Mouse (Mus musculus) T-helper 17 cell (primary cell): Measurements from ENCODE around the gene Rassf4.
"Not testable (repeated sequence)": the region's sequence is repeated elsewhere in the genome, so short reads cannot be mapped to it uniquely, and the experiment has no call there.

ENCODE experiments used
- in situ Hi-C, 2 experiments: fragments of 300-600 bp; cut with MboI, MseI; formaldehyde crosslinking; loops; 1 replicate in 1 of 2; 2 replicates in 1 of 2; pipeline ENCODE4 v1.15.1; 2025; ENCODE audit warnings: high pct_unique_total_duplicates in 2 of 2

Gene Rassf4

DNA sequence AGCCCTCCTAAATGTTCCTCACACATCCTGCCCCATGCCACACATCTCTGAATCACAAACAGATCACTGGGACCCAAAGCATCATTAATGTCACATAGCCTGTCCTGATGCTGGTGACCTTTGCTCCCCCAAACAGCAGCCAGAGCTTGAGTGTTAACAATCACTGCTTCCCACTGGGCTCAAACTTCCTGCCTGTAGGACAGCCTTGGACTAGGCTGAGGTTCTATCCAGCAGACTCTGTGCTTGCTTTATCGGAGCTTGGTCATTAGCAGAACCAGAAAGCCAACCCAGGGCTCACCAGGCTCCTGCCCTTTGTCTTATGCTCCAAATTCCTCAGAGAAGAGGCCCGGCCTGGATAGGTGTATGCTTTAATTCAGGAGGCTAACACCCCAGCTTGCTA lies 34.9 kb downstream of the Rassf4 start:
- in situ Hi-C loops: loop anchor here in 1 of 2 experiments (25.0 kb wide), 1 partner anchor 1198 kb away; the partner anchor contains the start of gene Zfp637

DNA sequence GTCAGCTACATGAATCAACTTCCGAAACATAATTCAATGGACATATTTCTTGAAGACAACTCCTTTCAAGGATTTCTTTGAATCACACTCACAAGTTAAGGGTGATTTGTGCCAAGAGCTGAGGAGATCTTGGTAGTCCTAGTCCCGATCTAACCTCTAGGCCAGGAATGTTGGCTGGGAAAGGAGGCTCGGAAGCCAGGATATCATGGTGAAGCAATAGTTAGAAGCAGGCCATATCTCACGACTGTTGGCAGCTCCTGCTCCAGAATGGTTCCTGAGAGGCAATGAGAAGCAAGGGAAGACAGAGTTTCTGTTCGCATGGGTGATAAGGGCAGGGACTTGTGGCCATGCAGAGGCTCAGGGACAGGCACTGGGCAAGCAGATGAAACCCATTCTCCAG lies 36.3 kb downstream of the Rassf4 start:
- in situ Hi-C loops: loop anchor here in 1 of 2 experiments (25.0 kb wide), 1 partner anchor 1200 kb away; the partner anchor contains the start of gene Zfp637

DNA sequence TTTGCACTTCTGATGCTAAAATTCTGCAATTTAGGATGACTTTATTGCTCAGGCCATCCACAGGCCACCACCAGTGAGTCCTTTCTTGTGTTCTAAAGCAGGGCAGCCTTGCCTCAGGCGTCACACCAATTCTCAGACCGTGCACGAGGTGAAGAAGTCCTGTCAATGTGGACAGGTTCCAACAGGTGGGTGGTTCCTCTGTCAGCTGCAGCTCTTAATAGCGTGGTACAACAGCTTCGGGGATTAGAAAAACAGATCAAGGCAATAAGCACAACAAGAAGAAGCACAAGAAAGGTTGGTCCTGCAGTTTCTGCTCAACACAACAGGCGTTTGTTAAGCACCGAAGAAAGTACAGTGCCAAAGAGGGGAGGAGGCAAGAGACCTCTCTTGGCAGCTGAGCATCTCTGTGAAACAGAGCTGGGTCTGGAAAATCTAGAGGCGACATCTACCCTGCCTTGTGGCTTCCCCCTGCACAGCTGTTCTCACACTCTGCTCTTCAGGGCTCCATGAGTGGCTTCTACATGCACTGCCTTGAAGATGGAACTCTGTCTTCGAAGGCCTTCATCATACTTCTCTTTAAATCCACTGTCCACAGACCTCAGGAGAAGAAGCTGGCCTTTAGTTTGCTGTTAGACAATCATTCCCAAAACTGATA lies 37.0 kb downstream of the Rassf4 start:
- in situ Hi-C loops: loop anchor here in 1 of 2 experiments (25.0 kb wide), 1 partner anchor 1201 kb away; the partner anchor contains the start of gene Zfp637

DNA sequence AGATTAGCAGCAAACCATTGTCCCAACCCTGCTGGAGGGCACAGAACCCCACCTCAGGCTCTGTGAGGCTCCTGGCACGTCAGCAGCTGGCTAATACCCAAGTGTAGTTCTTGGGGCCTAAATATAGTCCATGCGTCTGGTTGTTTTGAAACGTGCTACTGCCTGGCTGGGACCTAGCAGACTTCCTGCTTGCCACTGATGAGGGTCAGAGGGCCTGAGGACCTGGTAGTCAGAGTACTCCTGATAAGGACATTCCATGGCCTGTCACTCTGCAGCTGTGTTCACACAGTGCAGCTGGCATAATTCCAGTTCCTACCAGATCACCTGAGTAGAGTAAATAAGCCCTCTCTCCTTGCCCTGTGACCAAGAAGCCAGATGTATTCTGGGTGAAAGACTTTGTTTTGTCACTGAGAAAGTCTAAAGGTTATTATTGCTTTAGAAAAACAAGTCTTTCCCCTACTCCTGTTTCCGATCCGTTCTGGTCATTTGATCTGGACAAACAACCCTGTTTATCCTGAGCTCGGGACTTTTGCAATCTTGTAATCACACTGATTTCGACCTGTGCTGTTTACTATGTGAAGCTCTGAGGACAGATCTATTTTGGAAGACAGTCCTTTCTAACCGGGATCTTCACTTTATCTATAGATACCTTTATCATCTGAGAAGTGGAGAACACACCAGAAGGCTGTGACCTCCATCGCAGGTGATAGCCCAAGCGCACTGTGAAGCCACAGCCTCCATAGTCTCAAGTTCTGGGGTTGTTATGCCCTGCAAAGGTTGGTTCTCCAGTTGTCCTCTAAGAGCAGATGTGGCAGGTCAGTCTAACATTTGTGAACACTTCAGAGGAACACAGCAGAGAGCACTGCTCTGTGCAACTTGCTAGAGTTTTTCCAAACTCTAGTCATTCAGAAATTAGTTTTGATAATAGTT lies 38.2 kb downstream of the Rassf4 start:
- in situ Hi-C loops: loop anchor here in 1 of 2 experiments (25.0 kb wide), 1 partner anchor 1202 kb away; the partner anchor contains the start of gene Zfp637

DNA sequence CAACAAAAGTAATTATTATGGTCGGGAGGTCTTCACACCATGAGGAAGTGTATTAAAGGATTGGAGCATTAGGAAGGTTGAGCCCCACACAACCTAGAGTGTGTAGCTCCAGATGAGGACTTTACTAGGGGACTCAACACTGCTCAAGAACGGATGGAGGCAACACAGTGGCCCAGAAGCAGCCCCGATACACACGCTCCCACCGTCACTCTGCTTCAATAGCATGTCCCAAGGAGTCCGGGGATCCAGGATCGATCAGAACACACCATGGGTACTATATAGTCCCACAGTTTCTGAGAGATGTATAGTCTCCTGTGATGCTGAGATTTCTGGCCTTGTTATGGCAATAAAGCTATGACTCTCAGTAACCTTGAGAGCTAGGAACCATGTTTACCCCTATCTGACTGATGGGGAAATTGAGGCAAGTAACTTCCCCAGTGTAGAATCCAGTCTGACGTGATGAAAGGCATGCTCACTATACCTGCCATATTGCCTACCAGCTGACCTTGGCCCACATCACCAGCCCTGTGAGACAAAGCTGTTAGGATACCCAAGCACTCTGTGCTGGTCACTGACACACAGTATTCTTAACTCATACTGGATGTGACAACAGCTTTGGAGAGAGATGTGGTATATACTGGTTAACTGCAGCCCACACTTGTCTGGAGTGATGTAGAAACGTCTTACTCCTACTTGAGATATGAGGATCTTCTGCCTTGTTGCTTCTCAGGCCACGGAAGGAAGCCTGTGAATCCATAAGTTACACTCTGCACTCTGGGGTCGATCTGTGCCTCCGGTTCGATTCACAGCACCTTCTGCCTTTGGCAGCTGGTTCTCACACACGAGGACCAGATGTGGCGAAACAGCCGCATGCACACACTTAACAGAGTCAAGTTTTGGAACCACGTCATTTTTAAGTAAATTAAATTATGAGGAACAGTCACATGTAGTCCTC lies 39.7 kb downstream of the Rassf4 start:
- in situ Hi-C loops: loop anchor here in 1 of 2 experiments (25.0 kb wide), 1 partner anchor 1203 kb away; the partner anchor contains the start of gene Zfp637

DNA sequence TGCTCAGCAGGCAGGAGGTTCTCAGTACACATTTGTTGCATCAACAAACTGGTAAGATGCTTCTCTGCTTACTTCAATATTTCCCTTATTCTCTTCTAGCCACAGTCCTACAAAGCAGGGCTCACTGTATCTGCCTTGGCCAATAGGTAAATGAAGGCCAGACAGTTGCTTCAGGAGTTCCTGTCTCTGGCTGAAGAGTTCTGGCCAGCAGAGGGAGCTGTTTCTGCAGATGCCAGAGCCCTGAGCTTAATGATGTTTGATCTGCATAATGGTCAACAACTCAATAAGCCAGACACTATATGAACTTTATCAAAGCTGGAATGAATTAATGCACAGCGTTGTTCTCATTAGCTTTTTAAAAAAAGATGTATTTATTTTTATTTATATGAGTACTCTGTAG lies 41.6 kb downstream of the Rassf4 start:
- in situ Hi-C loops: loop anchor here in 1 of 2 experiments (25.0 kb wide), 1 partner anchor 1205 kb away; the partner anchor contains the start of gene Zfp637

DNA sequence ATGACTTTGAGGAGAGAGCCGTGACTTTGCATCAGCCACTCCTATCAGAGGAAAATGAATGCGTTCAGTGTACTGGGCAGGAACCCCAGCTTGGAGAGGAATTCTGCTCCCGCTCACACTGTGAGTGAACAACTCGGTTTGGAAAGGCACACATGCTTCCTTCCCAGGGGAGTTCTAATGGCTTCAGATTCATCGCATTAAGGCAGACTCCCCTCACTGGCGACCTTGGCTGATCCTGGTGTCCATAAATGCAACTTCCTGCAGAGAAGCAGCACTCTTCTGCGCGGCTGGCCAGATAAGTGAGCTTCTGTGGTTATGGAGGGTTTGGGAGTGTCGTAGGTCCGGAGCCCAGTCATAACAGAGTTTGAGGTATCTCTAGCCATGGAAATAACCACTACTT lies 44.0 kb downstream of the Rassf4 start:
- in situ Hi-C loops: loop anchor here in 1 of 2 experiments (25.0 kb wide), 1 partner anchor 1208 kb away; the partner anchor contains the start of gene Zfp637

DNA sequence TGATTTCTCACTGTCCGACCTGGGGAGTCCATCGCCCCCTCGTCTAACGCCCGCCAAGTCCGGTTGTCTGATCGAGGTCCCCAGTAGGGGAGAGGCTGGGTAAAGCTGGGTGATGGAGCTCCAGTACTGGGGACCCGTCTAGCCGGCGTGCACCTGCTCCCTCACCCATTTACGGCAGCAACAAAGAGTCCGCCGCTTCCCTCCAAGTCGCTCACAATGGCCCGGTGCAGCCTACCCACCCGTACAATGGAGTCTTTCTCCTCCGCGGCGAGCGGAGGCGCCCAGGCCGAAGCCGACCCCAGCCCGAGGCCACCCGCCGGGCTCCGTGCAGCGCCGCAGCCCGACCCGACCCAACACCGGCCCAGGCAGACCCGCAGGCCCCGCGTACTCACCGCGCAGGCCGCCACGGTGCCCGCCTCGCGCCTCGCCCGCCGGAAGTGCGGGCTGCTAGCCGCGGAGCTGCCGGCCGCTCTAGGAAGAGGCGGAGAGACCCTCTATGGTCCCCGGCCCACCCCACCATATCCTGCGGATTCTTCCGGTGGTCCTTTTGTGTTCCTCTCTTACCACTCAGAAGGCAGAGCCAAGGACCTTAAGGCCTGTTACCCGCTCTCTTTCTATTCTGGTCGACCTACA lies 45.1 kb downstream of the Rassf4 start, which contains the start of gene Zfp422:
Gene Zfp422, minus strand, starts transcription at position 461 of the 633 bp plus-strand sequence.
- in situ Hi-C loops: loop anchor here in 1 of 2 experiments (25.0 kb wide), 1 partner anchor 1209 kb away; the partner anchor contains the start of gene Zfp637

DNA sequence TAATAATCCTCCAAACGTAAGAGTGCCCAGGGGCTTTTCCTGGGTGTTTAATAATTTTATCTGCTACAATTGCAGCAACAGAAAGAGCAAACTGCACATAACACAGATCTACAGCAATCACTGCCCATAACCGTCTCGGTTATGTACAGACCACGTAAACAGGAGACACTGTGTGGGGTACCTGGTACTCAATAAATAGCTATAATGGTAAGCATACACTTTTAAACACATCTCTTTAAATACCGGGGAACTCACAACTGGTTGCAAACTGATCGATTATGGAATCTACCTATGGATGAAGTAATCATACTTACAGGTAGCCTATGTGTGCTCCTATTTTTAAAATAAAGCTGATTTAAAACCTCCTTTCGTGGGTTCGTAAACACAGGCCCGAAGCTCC lies 45.7 kb downstream of the Rassf4 start:
- in situ Hi-C loops: loop anchor here in 1 of 2 experiments (25.0 kb wide), 1 partner anchor 1209 kb away; the partner anchor contains the start of gene Zfp637

DNA sequence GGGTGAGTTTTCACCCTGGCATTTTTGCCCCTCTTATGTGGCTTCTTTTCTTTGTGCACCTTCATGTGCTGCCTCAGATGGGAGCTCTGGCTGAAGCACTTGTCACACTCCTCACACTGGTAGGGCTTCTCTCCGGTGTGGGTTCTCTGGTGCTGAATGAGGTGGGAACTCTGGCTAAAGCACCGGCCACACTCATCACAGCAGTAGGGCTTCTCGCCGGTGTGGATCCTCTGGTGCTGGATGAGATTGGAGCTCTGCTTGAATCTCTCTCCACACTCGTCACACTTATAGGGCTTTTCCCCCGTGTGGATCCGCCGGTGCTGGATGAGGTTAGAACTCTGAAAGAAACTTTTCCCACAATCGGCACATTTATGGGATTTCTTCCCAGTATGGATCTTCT lies 47.3 kb downstream of the Rassf4 start:
- in situ Hi-C loops: loop anchor here in 1 of 2 experiments (25.0 kb wide), 1 partner anchor 1211 kb away; the partner anchor contains the start of gene Zfp637

DNA sequence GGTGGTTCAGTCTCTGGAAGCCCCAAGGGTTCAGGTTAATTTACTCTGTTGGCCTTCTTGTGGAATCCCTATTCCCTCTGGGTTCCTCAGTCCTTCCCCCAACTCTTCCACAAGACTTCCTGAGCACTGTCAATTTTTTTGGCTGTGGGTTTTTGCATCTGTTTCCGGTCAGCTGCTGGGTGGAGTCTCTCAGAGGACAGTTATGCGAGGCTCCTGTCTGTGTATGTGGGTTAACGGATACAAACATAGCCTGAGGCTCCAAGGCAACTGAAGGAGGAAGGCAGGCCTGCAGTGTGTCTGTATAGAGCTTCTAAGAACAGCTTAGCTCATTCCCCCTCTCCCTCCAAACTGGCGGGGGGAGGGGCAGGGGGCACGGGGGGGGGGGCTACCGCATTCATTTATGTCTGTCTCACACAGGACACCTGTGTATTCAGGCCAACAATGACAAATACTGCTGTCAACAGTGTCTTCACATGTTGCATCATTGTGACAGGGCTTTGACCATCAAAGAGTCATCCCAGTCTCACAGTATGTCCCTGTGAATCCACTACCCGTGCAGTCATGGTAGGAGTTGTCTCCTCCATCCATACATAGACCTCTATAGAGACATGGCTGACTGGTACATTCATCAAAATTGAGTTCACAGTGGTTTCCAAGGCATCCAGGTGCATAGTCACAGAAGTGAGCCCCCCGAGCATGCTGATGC lies 52.3 kb downstream of the Rassf4 start:
- in situ Hi-C loops: no loop called here

DNA sequence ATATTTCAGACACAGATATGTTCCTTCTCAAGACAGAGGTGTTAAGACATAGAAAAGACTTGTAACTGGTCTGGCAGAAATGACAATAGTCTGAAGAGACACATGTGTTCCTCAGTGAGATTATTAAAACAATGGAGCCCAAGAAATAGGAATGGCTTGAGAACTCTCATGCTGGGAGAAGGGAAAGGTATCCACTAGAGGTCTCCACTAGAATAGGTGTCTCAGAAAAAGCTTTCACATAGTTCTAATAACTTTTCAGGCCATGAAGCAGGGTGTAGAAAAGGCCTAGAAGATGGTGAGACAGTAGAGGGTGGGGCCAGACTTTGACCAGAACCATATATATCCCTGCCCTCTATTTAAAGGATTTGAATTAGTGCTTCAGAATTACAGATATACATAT lies 55.7 kb downstream of the Rassf4 start:
- in situ Hi-C loops: no loop called here

DNA sequence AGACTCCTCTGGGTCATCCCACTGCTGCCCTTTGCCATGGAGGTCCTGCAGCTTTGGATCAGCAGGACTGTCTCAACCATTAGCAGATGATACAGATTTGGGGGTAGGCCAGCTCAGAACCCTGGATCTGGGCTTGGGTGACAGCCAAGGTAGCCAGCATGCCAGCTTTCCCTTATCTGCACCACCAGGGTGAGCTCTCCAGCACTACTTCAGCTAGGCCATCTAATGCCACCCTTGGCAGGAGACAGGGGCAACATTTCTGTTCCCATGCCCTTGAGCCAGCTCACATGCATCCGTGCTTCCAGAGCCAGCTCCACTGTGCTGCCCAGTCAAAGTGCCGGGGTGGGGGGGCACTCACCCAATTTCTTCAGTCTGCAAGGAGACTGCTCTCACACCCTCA lies 58.0 kb downstream of the Rassf4 start:
- in situ Hi-C loops: no loop called here

DNA sequence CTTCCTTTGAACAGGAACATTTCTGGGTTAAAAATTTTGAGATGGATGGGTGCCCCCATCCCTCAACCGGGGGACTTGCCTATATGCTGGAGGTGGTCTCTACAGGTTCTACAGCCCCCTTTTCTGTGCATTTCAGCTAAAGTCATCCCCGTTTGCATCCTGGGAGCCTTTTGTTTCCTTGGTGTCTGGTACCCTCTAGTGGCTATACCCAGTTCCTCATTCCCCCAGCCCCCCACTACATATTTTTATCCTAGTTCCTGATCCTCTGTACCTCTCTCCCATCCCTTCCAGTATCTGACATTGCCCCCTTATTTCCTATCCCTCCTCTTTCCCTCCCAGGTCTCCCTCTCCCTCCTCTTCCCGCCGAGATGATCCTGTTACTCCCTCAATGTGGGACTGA lies 66.5 kb downstream of the Rassf4 start:
- in situ Hi-C loops: no loop called here

DNA sequence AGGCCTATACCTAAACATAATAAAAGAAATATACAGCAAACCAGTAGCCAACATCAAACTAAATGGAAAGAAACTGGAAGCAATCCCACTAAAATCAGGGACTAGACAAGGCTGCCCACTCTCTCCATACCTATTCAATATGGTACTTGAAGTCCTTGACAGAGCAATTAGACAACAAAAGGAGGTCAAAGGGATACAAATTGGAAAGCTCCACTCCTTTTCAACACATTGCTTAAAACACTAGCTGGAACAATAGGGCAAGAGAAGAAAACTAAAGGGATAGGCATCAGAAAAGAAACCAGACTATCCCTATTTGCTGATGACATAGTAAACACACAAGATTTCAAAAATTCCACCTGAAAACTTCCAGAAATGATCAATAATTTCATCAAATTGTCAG lies 72.8 kb downstream of the Rassf4 start:
- in situ Hi-C loops: not testable (repeated sequence)

DNA sequence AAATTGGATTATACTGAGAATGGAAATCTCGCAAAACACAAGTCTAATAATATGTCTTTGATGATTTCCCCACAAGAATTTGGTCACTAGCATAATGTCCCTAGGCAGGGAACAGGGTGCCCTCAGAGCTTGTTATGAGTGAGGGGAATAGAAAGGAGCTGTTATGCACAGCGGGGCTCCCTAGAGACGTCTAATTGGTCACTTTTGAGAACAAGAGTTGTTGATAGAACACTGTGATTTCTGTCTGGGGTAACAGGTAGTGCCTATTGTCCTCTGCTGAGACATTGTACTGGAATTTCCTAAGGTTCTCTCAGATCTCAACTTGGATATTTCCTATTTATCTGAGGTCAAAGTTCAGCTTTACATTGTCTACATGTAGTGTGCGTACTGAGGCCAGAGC lies 89.7 kb downstream of the Rassf4 start, which contains the start of gene Olfr215:
Gene Olfr215, minus strand, starts transcription at position 101 of the 400 bp plus-strand sequence.
- in situ Hi-C loops: no loop called here
